Mouse (Mus musculus) lung, postnatal 14 days (tissue): ENCODE results near the gene Fus.
"Not testable (repeated sequence)": the region's sequence is repeated elsewhere in the genome, so short reads cannot be mapped to it uniquely, and the experiment has no call there.

Experiments used
- DNase-seq: peaks from one replicate; pipeline ENCODE4 v3.0.0; 2021

Fus gene

DNA sequence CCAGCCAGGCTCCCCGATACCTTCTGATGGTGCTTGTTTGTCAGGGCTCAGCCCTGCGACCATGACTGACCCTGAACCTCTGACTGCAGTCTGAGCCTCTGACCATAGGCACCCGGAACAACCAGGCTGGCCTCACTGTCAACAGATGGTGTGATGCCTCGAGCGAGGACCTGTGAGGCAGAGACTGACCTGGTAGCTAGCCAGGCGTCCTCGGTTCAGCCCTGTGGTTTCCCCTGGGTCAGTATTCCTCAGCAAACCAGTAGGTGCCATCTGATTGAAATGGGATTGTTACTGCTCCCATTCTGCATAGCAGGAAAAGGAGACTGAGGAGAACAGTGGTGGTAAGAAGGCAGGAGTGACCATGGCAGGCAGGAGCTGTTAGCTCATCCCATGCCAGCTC is 38.9 kb downstream of the Fus start:
- DNase-seq, result no peak

DNA sequence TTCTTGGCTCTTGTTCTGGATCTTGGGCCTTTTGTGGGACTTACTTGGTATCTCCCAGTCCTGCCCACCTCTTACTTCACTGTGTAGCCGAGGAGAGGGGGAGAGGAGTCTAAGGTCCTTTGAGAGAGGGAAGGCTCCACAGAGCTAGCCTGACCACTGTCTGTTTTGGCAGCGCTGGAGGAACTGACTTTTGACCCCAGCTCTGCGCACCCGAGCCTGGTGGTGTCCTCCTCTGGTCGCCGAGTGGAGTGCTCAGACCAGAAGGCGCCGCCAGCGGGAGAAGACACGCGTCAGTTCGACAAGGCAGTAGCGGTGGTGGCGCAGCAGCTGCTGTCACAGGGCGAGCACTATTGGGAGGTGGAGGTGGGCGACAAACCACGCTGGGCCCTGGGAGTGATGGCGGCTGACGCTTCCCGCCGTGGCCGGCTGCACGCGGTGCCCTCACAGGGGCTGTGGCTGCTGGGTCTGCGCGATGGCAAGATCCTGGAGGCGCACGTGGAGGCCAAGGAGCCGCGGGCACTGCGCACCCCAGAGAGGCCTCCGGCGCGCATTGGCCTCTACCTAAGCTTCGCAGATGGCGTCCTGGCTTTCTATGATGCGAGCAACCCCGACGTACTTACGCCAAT is 42.6 kb downstream of the Fus start:
- no peak for DNase-seq

DNA sequence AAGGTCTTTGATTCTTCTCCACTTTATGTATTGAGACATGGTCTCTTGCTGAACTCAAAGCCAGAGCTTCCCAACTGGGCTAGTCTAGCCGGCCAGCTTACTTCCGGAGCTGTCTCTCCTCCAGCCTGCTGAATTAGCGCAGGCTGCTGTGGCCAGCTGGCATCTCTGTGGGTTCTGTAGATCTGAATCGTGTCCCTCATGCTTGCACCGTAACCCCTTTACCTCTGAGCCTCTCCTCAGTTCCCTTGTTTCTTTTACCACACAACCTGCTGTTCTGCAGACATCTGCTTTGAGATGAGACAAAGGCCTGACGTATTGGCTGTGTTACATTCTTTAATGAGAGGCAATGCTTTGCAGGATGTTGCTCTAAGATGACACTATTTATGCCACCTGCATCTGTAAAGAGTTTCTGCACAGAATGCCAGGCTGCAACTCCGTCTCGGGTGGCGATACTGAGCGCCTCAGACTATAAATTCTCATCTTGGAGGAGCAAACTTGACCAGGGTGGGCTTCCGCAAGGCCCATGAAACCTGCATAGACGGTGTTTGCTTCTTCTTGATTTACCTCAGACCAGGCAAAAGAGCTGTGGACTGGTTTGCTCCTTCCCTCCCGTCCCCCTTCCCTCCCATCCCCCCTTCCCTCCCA is 45.0 kb downstream of the Fus start:
- no peak for DNase-seq

DNA sequence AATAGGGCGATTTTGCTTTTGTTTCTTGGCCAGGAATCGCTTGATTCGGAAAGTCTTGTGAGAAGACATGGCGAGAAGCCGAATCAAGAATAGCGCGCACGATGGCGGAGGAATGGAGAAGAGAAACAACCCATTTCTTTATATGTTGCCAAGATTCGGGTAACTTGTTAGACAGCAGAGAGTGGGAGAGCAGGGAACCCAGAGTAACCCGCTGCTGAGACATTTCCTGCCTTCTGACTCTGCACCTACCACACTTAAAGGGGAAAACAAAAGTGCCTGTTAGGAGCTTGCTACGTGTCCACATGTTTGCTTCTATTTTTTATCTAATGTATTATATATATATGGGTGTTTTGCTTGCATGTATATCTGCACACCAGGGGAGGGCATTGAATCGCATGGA is 45.9 kb downstream of the Fus start:
- no peak for DNase-seq

DNA sequence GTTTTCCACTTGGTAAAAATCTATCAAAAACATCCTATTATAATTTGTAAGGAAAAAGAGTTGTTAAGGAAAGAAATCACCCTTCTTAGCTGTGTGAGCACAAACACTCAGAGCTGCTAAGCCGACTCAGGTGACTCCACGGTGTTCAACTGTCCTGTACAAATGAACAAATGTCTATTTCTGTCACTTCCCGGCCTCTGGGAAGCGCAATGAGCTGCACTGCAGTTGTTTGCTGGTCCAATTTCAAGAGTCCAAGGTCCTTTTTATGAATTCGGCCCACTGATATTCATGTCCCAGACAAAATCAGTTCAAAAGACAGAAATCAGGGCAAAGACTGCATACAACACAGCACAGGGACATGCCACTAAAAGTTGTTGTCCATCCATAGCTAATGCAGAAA is 48.9 kb downstream of the Fus start:
- DNase-seq, result not testable (repeated sequence)

DNA sequence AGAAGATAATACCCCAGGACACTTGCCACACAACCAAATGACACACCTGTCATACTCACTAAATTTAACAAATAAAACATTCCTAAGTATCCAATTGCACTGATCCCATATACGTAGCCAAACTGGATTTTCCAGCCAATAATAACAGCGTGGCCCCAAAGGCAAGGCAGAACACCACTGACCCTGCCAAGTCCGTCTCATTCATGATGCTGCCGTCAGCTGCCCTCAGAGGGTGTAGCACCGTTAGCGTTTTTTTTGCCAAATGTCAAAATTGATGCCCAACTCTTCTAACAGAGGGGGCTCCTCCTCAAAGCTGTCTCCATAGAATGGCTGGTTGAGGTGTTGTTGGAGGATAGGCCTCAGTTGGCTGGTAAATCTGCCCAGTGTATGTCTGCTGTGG is 49.4 kb downstream of the Fus start:
- DNase-seq, result no peak

DNA sequence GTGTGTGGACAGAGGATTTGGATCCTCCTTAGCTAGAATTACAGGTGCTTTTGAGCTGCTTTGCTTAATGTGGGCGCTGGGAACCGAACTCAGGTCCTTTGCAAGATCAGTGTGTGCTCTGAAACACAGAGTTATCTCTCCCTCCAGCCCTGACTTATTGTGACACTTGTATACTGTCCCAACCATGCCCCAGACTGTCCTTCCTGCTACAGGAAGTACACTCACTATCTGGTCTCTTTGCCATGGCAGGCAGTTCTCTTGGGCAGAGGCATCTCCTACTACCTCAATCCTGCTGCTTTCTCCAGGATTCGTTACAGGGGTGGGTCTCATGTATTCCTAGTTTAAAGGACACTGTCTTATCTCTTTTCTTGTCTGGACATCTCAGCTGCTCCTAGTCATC is 51.0 kb downstream of the Fus start:
- DNase-seq, result no peak

DNA sequence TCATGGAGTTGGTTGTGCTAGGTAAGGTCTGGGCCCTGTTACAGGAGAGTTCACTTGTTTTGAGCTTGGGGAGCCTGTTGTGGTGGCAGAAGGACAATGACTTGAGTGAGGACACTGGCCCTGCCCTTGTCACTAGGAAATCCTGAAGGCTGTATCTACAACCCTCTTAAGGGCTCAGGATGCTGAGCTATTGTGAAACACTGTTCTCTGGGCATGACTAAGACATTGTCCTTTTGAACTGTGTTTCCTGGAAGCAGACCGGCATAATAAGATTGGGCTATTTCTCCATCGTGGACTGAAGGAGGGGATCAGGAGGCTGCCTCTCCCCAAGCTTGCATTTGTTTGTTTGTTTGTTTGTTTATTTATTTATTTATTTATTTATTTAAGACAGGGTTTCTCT is 51.9 kb downstream of the Fus start:
- DNase-seq, result no peak

DNA sequence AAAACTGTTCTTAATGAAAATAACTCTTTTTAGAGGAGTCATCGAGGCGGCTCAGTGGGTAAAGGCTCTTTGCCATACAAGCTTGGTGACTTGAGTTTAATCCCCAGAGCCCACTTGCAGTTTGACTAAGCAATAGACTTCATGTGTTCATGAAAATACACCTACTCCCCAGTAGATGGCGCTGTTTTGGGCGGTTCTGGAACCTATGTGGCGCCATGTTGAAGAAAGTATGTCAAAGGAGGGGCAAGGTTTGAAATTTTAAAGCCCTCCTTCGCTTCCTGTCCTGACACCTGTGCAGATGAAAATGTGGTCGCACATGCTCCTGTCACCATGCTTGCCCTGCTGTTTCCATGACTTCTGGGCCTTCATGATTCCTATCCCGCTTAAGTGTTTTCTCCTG is 55.7 kb downstream of the Fus start:
- no peak for DNase-seq

DNA sequence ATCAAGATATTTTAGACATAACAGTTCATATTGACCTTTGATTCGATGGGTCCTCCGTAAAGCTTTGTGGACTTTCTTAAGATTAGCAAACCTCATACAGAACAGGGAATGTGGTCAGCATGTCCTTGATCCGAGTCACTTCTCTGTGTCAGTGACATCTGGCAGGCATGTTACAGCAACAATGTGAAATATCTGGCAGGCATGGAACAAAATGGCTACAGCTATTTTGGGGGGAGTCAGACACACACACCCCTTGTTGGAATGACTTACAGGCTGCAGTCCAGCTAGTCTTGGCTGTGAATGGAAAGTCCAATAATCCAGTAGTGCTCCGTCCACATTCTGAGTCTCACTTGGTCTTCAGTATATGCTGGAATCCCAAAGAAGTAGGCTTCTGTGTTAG is 56.3 kb downstream of the Fus start:
- no peak for DNase-seq

DNA sequence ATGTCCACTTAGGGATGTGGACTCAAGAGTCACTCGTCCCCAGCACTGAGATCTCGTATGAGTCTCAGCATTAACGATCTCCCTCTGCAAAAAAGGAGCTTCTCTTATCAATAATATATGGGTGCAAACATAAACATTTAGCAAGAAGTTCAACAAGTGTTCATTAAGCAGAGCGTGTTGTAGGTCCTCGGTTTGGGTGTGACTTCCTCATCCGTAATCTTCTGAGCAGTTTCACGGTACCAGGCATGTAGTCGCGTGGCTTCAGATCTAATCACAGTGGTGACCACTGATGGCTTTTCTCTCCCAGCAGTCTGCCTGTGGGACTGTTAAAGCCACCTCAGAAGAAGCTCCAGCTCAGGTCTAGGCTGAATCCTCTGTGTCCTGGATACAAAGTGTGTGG is 57.1 kb downstream of the Fus start:
- DNase-seq, result no peak

DNA sequence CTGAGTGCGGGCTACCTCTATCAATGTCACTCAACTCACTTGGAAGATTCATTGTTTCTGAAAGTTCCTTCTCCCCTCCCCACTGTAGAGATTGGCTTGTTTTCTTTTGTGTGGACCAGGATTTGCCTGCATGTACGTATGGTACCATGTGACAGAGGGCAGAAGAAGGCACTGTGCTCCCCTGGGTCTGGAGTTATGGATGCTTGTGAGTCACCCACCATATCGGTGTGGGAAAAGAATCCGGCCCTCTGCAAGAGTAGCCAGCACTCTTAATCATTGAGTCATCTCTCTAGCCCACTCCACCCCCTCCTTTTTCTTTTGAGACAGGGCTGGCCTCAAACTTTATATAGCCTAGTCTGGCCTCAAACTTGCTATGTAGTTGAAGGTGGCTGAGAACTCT is 57.7 kb downstream of the Fus start:
- no peak for DNase-seq

DNA sequence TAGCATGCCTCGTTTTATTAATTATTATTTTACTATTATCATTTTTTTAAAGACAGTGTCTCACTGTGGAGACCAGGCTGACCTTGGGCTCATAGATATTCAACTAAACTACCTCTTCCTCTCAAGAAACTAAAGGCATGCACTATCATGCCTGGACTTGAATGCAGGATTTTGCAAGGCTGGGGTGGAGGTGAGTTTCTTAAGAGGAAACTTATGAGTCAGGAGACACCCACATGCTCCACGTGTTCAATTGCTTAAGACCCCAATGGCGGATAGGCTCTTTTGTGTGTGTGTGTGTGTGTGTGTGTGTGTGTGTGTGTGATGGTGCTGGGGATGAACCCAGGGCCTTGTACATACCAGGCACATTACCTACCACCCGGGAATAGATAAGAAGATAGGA is 58.1 kb downstream of the Fus start:
- DNase-seq, result no peak

DNA sequence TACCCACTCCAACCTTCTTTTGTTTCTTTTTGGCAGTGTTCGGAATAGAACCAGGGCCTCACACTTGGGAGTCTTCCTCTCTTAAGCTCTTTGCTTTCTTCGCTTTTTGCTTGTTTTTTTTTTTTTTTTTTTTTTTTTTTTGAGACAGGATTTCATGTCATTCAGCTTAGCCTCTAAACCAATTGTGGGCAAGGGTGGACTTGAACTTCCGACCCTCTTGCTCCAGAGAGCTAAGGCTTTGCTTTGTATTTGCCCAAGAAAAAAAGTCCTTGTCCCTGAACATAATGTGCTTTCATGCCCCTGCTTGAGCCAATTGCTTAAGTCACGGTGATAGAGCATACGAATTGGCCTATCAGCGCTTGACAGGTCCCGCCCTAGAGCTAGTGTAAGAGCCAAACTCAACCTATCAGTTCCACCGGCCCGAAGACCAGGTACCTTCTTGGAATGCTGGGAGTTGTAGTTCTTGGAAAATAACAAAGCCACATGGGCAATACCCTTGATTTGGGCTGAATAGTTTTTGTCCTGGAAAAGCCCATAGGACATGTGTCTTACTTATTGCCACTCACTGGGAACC is 64.2 kb downstream of the Fus start:
- no peak for DNase-seq

DNA sequence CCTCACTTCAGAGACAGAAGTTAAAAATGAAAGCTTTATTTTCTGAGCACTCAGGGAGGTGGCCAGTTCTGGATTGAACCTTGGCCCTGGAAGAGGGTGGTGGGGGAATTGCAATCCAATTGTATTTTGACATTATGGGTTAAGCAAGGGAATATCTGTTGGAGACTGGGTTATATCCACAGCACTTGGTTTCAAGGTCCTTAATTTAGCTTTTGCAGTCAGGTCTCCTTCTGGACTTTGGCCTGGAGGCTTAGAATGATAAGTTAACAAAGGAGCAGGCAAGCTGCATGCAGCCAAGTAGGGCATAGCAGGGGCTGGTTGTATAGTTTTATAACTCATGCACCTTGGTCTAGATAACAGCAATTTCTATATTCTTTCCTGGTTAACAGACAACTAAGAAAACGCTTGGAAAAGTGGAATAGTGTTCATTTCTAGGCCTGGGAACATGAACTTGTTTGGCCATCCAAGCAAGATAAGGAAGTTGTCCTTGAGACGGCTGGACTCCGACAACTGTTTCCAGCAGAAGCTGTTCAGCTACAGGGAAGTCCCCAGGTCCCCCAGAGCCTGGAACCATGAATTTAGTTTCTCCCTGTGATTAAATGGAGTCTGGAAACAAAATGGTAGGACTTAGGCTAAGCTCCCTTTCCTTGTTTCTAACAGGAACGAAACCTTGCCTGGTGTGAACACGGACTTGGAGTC is 65.2 kb downstream of the Fus start:
- DNase-seq, result no peak

DNA sequence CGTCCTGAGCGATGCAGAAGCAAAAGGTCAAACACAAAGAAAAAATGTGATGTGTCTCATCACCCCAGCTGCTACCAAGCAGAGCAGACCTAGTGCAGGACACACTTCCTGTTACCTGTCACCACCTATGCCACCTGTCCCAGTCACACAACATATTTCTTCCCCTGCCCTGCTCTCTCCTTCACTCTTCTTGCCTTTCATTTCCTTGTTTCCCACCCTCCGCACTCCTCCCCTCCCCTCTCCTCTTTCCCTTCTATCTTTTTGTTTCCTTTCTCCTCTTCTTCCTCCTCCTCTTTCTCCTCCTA is 65.7 kb downstream of the Fus start:
- no peak for DNase-seq

DNA sequence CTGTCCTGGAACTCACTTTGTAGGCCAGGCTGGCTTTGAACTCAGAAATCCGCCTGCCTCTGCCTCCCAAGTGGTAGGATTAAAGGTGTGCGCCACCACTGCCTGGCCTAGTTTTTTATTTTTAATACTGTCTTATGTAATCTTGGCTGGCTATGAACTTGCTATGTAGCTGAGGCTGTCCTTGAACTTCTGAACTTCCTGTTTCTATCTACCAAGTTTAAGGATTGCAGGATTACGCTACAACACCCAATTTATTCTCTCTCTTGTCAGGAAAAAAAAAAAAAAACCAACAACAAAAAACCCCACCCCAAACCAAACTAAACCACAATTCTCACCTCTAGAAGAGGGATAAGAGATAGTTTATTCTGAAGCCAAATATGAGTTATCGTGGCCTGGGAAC is 66.4 kb downstream of the Fus start:
- DNase-seq, result no peak
